Mouse (Mus musculus): ENCODE measurements around the gene Cnrip1.

The Cnrip1 gene

DNA sequence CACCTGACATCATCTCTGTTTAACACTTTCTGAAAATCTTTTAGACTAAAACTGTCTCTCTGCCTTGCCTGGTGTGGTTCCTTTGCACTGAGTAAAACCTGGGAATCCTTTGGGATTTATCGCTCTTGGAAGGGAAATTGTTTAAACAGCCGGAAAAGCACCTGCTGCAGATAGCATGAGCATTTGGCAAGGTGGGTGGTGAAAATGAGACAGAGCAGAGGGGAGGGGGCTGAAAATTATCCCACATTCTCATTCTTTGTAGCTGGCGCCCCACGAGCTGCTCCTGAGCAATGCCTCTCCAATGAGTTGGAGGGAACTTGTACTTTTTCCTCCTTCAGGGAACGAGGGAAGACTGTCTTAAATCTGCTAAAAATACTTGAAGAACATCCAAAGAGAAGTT is 55.5 kb downstream of the Cnrip1 start:
- in situ Hi-C loops (cut with MboI, MseI) = no loop called here

DNA sequence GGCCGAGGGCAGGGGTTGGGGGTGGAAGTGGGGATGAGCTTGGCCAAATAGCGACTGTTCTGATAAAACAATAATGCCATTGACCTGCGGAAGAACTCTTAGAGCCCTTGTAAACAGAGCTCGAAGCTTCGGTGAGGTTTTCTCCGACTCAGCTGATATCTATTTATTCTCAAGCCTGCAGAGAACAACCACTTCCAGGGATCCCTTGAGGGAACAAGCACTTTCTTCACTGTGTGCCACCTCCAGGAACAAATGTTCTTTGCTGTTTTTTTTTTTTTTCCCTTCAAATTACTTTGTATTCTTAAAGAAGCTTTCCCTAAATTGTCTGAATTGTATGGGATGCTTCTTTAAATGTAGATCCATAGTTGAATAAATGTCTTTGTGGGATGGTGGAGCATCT is 56.0 kb downstream of the Cnrip1 start:
- in situ Hi-C loops (cut with MboI, MseI) = no loop called here

DNA sequence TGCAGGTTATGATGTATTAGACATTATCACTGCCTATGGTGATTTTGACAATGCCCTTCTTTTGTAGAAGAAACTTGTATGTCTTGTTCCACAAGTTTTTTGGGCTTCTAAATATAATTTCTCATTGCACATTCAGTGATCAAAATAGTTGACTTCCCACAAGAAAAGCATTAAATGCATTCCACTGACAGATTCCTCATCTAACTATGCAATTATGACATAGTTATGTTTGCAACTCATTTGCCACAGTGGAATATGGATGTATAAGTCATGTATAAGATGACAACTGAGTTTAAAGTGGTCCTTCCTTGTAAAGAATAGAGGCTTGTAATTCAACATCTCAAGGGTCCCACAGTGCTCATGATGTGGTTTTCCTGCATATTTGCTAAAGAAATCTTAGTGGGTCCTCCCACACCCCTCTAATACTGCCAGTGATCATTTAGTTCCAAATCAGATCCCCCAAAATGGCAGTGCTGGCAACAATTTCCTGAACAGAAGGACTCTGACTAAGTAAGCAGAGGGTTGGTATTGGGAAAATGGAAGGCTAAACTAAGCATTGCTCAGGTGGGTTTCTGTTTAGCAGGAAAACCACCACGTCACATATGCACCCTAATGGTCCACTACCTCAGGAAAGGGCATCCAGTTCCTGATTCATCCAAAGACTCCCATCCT is 61.2 kb downstream of the Cnrip1 start:
- in situ Hi-C loops (cut with MboI, MseI) = no loop called here

DNA sequence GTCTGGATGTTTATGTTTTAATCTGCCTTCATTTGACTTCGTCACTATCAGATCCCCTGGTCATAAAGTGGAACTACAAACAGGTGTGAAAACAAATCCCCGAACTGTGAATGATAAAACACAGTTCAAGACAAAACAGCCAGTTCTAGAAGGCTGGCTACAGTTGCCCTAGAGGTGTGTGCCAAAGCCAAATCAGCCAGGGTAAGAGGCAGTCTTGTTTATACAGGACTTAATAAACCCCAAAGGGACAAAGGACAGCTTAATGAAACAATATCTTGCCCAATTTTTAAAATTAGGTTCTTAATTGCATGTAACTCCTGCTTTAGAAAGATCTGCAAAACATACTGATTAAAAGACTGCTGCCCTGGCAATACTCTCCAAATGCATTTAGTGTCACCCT is 75.0 kb downstream of the Cnrip1 start:
- in situ Hi-C loops (cut with MboI, MseI) = no loop called here

Data from T-helper 1 cell (primary cell).